Mouse (Mus musculus): Measurements from ENCODE around the gene Cdk18.

- no peak for TF ChIP-seq CTCF (IDR thresholded peaks at IDR 0.05; ENCODE audit: extremely low read depth, insufficient read length, insufficient replicate concordance, low read depth, low read length)
- no peak for TF ChIP-seq POLR2A (IDR thresholded peaks at IDR 0.05; ENCODE audit: low read depth, low read length)
Measured at GRCm38 (mm10) chr1:132161211-132161880, 21.9 kb upstream of the Cdk18 start.
